Mouse (Mus musculus) brain, embryonic 14.5 days (tissue): Measurements from ENCODE around the gene Anapc13.

Source experiments
- CTCF ChIP-seq: fragments of 200-500 bp; IDR thresholded peaks from 2 replicates; pipeline ENCODE4 v1.5.1; 2012; ENCODE audit warnings: inconsistent platforms, mild to moderate bottlenecking, moderate library complexity, borderline replicate concordance; ENCODE audit not compliant: insufficient read depth, insufficient read length; ENCODE audit errors: extremely low read depth
- POLR2A ChIP-seq: fragments of 200-500 bp; IDR thresholded peaks from 2 replicates; pipeline ENCODE4 v1.6.1; 2012; ENCODE audit warnings: mild to moderate bottlenecking, inconsistent platforms, borderline replicate concordance; ENCODE audit not compliant: poor library complexity, insufficient read depth, insufficient read length, severe bottlenecking; ENCODE audit errors: extremely low read depth

DNA sequence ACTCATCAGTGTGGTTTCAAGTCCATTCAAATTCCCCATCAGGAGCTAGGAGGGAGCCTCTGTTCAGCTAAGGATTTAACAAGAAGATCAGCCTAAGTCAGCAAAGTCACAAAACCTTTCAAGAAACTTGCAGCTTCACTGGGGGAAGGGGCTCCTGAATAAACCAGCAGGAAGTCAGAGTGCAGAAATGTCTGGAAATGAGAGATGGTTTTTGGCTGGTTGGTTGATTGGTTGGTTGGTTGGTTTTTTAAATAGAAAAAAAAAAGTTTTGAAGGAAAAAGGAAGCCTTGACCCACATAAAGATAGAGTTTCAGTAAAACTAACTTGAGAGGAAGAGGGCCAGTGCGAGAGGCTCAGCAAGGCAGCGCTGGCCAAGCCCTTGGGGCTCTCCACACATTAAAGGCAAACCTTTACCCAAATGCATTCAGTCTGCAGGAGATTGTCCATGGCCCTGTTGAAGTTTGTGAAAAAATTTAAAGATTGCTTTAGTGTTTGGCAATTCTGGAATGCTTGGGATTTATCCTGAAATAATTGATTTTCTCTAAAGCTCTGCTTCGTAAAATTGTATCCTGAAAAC is 19.1 kb downstream of the Anapc13 start:
- TF ChIP-seq POLR2A (no peak), CTCF (no peak)
